Mouse (Mus musculus) intestine, embryonic 16.5 days (tissue): ENCODE results near the gene Calhm2. TPM values are rescaled to one million over a fixed set of nuclear protein-coding genes. Genes with fewer than 3 reads are reported as not detected.

Experiments used
- ATAC-seq: fragments of 200-750 bp; cut with Nextera tagmentation; 2 replicates; pipeline ENCODE4 v1.8.0; 2017; ENCODE audit warnings: moderate TSS enrichment, moderate library complexity
- H3K27ac ChIP-seq: fragments of 300-500 bp; sonication (generic); 2 replicates; pipeline ENCODE4 v1.5.1; 2014; ENCODE audit warnings: mild to moderate bottlenecking, low read length
- H3K27me3 ChIP-seq: fragments of 300-500 bp; sonication (generic); replicated peaks from 2 replicates; pipeline ENCODE4 v1.6.1; 2014; ENCODE audit warnings: low read length, control low read depth, mixed read lengths; ENCODE audit not compliant: control insufficient read depth, insufficient read depth
- H3K36me3 ChIP-seq: fragments of 300-500 bp; sonication (generic); 2 replicates; pipeline ENCODE4 v1.6.1; 2014; ENCODE audit warnings: low read length, control low read depth; ENCODE audit not compliant: control insufficient read depth, insufficient read depth
- H3K4me1 ChIP-seq: fragments of 300-500 bp; sonication (generic); 2 replicates; pipeline ENCODE4 v1.6.1; 2014; ENCODE audit warnings: low read length, control low read depth, mixed read lengths; ENCODE audit not compliant: control insufficient read depth, insufficient read depth
- H3K4me2 ChIP-seq: fragments of 300-500 bp; sonication (generic); 2 replicates; pipeline ENCODE4 v1.6.1; 2014; ENCODE audit warnings: low read depth, low read length, control low read depth
- H3K4me3 ChIP-seq: fragments of 300-500 bp; sonication (generic); 2 replicates; pipeline ENCODE4 v1.5.1; 2014; ENCODE audit warnings: mild to moderate bottlenecking, low read length
- H3K9ac ChIP-seq: fragments of 300-500 bp; sonication (generic); 2 replicates; pipeline ENCODE4 v1.6.1; 2014; ENCODE audit warnings: low read depth, low read length
- H3K9me3 ChIP-seq: fragments of 300-500 bp; sonication (generic); 2 replicates; pipeline ENCODE4 v1.6.1; 2016; ENCODE audit warnings: low read length, control low read depth; ENCODE audit not compliant: control insufficient read depth
- WGBS: fragments of 180-500 bp; shearing (Covaris S2); extraction: QIAGEN DNeasy Blood & Tissue Kit; methylation state at CpG from one replicate; pipeline ENCODE4 v1.1.7; 2014; 5-methylcytosine and 5-hydroxymethylcytosine counted together
- polyA plus RNA-seq: library from polyadenylated mRNA; unstranded; fragments of >200 nt; fragmentation: Nextera tagmentation; extraction: Ambion mirVana; gene quantifications from 2 replicates; pipeline ENCODE4 v1.2.1, GENCODE M21; 2015

Calhm2 gene
- polyA plus RNA-seq, 1 experiment from 2014 or later = 6.4 TPM

DNA sequence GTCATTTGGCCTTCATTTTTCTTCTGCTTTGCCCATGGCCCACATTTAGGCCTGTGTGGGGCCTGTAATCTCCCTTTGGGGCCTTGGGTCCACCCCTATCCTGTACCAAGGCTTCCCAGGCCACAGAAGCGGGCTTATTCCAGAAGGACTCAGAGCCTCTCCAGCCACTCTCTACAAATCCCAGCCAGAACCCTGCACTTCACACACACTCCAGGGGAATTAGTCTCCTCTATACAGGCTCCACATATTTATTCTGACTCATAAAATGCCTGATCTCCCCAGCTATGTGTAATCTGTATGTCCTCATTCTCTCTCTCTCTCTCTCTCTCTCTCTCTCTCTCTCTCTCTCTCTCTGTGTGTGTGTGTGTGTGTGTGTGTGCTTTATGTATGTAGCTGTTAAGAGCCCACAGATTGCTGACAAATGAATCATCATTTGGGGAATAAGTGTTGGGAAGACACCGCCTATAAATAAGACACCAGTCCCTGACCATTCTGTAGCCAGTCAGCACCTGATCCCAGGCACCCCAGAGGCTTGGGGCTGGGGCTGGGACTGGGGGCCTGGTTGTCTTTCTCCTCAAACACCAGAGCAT lies 38.9 kb upstream of the Calhm2 start:
- ATAC-seq = no peak
- no peak overlapping the region for H3K4me3 ChIP-seq
- no peaks in the 10 kb centered on the region; the same call in 1 of the 2 replicates for H3K9me3 ChIP-seq
- H3K27me3 ChIP-seq = peaks cover 7% of the 10 kb centered on the region
- H3K4me2 ChIP-seq = no peak overlapping the region
- H3K36me3 ChIP-seq = no peaks in the 10 kb centered on the region
- 84% methylated on average over 2 of the region's 2 CpGs for WGBS
- no peaks in the 10 kb centered on the region; the same call in 1 of the 2 replicates for H3K4me1 ChIP-seq
- no peak overlapping the region for H3K9ac ChIP-seq
- H3K27ac ChIP-seq = no peak overlapping the region

DNA sequence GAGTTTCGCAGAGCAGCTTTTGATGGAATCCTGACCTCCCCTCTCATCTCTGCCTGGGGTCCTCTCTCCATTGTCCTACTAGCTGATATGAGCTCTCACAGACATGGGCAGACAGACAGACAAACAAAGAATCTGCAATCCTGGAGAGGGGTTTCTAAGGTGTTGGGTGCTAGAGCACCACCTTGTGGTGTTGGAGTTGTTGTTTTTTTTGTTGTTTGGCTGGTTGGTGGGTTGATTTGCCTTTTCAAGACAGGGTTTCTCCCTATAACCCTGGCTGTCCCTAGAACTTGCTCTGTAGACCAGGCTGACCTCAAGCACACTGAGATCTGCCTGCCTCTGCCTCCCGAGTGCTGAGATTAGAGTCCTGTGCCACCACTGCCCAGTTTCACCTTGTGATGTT lies 37.4 kb upstream of the Calhm2 start:
- H3K4me2 ChIP-seq = no peak overlapping the region
- no peaks in the 10 kb centered on the region; the same call in 1 of the 2 replicates for H3K4me1 ChIP-seq
- H3K9me3 ChIP-seq = no peaks in the 10 kb centered on the region
- 58% methylated on average over 2 of the region's 2 CpGs for WGBS
- H3K36me3 ChIP-seq = no peaks in the 10 kb centered on the region
- H3K27ac ChIP-seq = no peak overlapping the region
- peaks cover 7% of the 10 kb centered on the region for H3K27me3 ChIP-seq
- ATAC-seq = no peak
- H3K9ac ChIP-seq = no peak overlapping the region
- no peak overlapping the region for H3K4me3 ChIP-seq

DNA sequence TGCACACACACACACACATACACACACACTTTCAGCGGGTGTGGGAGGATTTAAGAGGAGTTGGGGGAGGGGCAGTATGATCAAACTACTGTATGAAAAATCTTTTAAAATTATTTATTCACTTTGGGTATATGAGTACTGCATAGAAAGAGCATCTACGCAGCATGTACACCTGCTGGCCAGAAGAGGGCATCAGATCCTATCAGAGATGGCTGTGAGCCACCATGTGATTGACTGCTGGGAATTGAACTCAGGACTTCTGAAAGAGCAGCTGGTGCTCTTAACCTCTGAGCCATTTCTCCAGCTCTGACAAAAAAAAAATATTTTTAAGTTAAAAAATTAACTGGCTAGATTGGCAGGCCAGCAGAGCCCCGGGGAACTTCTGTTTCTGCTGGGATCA lies 36.4 kb upstream of the Calhm2 start:
- Histone ChIP-seq H3K27me3 (peaks cover 4% of the 10 kb centered on the region), H3K9ac (no peak overlapping the region), H3K36me3 (no peaks in the 10 kb centered on the region), H3K4me3 (no peak overlapping the region), H3K27ac (no peak overlapping the region), H3K4me1 (no peaks in the 10 kb centered on the region; the same call in 1 of the 2 replicates), H3K4me2 (no peak overlapping the region), H3K9me3 (no peaks in the 10 kb centered on the region)
- no peak for ATAC-seq
- 55% methylated on average over 3 of the region's 3 CpGs for WGBS

DNA sequence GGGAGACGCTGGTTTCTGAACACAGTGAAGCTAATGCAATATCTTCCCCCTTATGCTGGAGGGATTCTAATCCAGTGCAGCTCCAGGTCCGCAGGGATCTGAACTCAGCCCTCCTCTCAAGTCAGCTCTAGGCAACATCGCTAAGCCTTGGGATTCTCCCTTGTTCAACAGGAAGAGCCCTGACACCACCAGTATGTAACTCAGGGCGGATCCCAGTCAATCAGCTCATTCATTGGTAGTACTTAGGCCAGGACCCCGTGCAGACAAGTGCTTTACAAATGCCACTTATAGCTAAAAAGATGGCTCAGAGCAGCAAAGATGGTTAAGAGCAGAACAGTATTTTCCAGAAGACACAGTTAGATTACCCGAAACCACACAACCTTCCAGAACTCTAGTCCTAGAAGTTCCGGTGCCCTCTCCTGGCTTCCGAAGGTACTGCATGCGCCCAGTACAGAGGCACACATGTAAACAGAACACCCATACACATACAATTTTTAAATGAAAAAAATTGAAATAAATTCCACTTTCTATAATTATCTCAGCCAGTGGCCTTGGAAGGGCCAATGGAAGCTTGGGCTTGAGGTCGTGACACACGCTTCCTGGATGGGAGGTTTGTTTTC lies 30.8 kb upstream of the Calhm2 start:
- H3K4me1 ChIP-seq = peaks cover 7% of the 10 kb centered on the region; the same call in 1 of the 2 replicates
- peak; percentile 59 for ATAC-seq

DNA sequence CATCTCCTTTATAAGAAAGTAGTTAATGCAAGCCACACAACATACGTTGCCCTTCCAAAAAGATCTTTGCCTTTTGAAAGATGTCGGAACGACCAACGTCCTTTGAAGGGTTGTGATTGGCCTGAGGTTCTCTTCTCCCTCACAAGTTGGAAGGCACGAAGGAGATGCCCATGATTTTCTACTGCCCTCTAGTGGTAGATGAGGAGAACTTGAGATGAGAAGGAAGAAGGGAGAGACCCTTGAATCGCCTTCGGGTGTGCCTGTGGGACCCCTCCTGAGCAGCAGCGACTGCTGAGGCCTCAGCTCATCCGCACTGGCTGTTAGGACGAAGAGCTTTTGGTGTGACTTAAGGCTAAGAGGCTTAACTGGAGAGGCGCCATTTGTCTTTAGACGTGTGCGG lies 30.1 kb upstream of the Calhm2 start:
- Histone ChIP-seq H3K9ac (peak overlapping the region; percentile 35), H3K4me2 (peak overlapping the region; percentile 41), H3K9me3 (no peaks in the 10 kb centered on the region), H3K4me1 (peaks cover 7% of the 10 kb centered on the region; the same call in 1 of the 2 replicates), H3K4me3 (peak overlapping the region; percentile 13), H3K27me3 (no peaks in the 10 kb centered on the region), H3K36me3 (no peaks in the 10 kb centered on the region), H3K27ac (no peak overlapping the region)
- peak; percentile 53; the same call in 1 of the 2 replicates for ATAC-seq
- WGBS = 10% methylated on average over 13 of the region's 13 CpGs

More for the DNA sequence above, 30.8 kb upstream of the Calhm2 start:
- H3K27ac ChIP-seq = no peak overlapping the region
- H3K4me2 ChIP-seq = peak overlapping the region; percentile 41
- 25% methylated on average over 11 of the region's 11 CpGs for WGBS
- peak overlapping the region; percentile 35; the same call in 1 of the 2 replicates for H3K9ac ChIP-seq
- H3K27me3 ChIP-seq = no peaks in the 10 kb centered on the region
- no peaks in the 10 kb centered on the region for H3K9me3 ChIP-seq
- H3K36me3 ChIP-seq = no peaks in the 10 kb centered on the region
- H3K4me3 ChIP-seq = peak overlapping the region; percentile 13

DNA sequence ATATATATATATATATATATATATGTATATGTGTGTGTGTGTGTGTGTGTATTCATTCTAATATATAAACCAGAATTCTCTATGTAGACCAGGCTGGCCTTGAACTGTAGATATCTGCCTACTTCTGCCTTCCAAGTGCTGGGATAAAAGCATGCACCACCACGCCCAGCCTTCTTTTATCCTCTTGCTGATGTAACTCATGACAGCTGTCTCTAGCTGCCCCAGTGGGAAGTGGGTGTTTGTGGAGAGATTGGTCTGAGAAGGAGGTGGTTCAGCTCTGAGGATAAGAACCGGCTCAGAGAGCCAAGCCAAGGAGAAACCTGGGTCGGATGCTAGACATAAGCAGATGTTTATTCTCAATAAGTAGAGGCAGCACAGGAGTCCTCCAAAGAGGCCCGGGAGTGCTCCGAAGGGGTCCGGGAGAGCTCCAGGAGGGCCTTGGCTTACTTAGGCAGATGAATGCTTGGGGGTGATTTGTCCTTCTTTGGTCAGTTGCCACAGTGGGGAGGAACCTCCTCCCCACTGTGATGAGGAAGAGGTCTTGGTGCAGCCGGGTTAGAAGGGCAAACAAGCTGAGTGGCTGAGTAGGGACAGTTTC lies 29.6 kb upstream of the Calhm2 start:
- 48% methylated on average over 7 of the region's 7 CpGs for whole genome bisulfite sequencing
- Histone ChIP-seq H3K27me3 (no peaks in the 10 kb centered on the region), H3K4me3 (no peak overlapping the region), H3K4me1 (peaks cover 7% of the 10 kb centered on the region; the same call in 1 of the 2 replicates), H3K4me2 (peak overlapping the region; percentile 41; the same call in 1 of the 2 replicates), H3K9ac (no peak overlapping the region), H3K36me3 (no peaks in the 10 kb centered on the region), H3K27ac (no peak overlapping the region), H3K9me3 (no peaks in the 10 kb centered on the region)
- no peak for ATAC-seq

- Histone ChIP-seq H3K4me1 (peaks cover 7% of the 10 kb centered on the region; the same call in 1 of the 2 replicates), H3K9ac (no peak overlapping the region), H3K4me3 (no peak overlapping the region), H3K36me3 (no peaks in the 10 kb centered on the region), H3K4me2 (no peak overlapping the region), H3K27ac (no peak overlapping the region), H3K27me3 (no peaks in the 10 kb centered on the region), H3K9me3 (no peaks in the 10 kb centered on the region)
- WGBS = 28% methylated on average over 3 of the region's 3 CpGs
- no peak for ATAC-seq
These were observed 28.7 kb upstream of the Calhm2 start for GRCm38 (mm10) chr19:47166758-47167157.

- no peaks in the 10 kb centered on the region for H3K27me3 ChIP-seq
- no peaks in the 10 kb centered on the region for H3K9me3 ChIP-seq
- ATAC-seq = no peak
- H3K4me1 ChIP-seq = peaks cover under 1% of the 10 kb centered on the region; the same call in 1 of the 2 replicates
- no peak overlapping the region for H3K27ac ChIP-seq
- no peak overlapping the region for H3K4me3 ChIP-seq
- no peak overlapping the region for H3K4me2 ChIP-seq
- no peaks in the 10 kb centered on the region for H3K36me3 ChIP-seq
- WGBS = 92% methylated on average over 6 of the region's 6 CpGs
- no peak overlapping the region for H3K9ac ChIP-seq
These were observed 25.2 kb upstream of the Calhm2 start for GRCm38 (mm10) chr19:47163176-47163744.

- Histone ChIP-seq H3K27me3 (no peaks in the 10 kb centered on the region), H3K9me3 (no peaks in the 10 kb centered on the region), H3K36me3 (no peaks in the 10 kb centered on the region), H3K9ac (no peak overlapping the region), H3K27ac (no peak overlapping the region), H3K4me2 (no peak overlapping the region), H3K4me3 (no peak overlapping the region), H3K4me1 (no peaks in the 10 kb centered on the region)
- no peak for ATAC-seq
- WGBS = 72% methylated on average over 4 of the region's 4 CpGs
These were observed 23.6 kb upstream of the Calhm2 start for GRCm38 (mm10) chr19:47161669-47162068.
